Mouse (Mus musculus): Measurements from ENCODE around the gene Ndufaf1. TPM values are rescaled to one million over a fixed set of nuclear protein-coding genes. Genes with fewer than 3 reads are reported as not detected.
"Not testable (repeated sequence)": the region's sequence is repeated elsewhere in the genome, so short reads cannot be mapped to it uniquely, and the experiment has no call there.

The Ndufaf1 gene
- total RNA-seq, 1 experiment from 2014 or later = 20.1 TPM

- ATAC-seq (ENCODE audit: extremely low read depth, insufficient number of reproducible peaks, low FRiP score, poor library complexity, severe bottlenecking) = no peak
Measured at GRCm38 (mm10) chr2:119621302-119621701, 41.3 kb downstream of the Ndufaf1 start.

GRCm38 (mm10) chr2:119619002-119619401 is 43.6 kb downstream of the Ndufaf1 start:
- ATAC-seq (ENCODE audit: extremely low read depth, insufficient number of reproducible peaks, low FRiP score, poor library complexity, severe bottlenecking) = not testable (repeated sequence)

GRCm38 (mm10) chr2:119618199-119618982 is 44.2 kb downstream of the Ndufaf1 start, which contains the start of the genes Nusap1 and Oip5:
Gene Nusap1 (plus strand): TSS chr2:119618298.
Gene Oip5 (minus strand): TSS chr2:119618469.
- peak; percentile 100 for ATAC-seq (ENCODE audit: extremely low read depth, insufficient number of reproducible peaks, low FRiP score, poor library complexity, severe bottlenecking)

- ATAC-seq (ENCODE audit: extremely low read depth, insufficient number of reproducible peaks, low FRiP score, poor library complexity, severe bottlenecking) = no peak
Measured at GRCm38 (mm10) chr2:119617841-119618198, 44.8 kb downstream of the Ndufaf1 start.

- no peak for ATAC-seq (ENCODE audit: extremely low read depth, insufficient number of reproducible peaks, low FRiP score, poor library complexity, severe bottlenecking)
Measured at GRCm38 (mm10) chr2:119607023-119607422, 55.6 kb downstream of the Ndufaf1 start.

Other genes with a start within 250 kb of the Ndufaf1 start
- 30.2 and 33.1 TPM in 2 replicates for gene Ino80, start 185.1 kb downstream of the Ndufaf1 start, total RNA-seq (2017)
- 0.12 TPM in 2 replicates for gene Exd1, start 115.2 kb downstream of the Ndufaf1 start, total RNA-seq (2017)
- gene Chp1, start 115.1 kb downstream of the Ndufaf1 start, total RNA-seq (2017) = 143 and 172 TPM in 2 replicates
- gene Nusap1, start 44.5 kb downstream of the Ndufaf1 start, total RNA-seq (2017) = 2.8 TPM in 2 replicates
- 1.2 and 1.8 TPM in 2 replicates for gene Oip5, start 44.4 kb downstream of the Ndufaf1 start, total RNA-seq (2017)
- 34.7 and 36.4 TPM in 2 replicates for gene Rtf1, start 12.2 kb upstream of the Ndufaf1 start, total RNA-seq (2017)
- gene Itpka, start 79.5 kb upstream of the Ndufaf1 start, total RNA-seq (2017) = 0.37 and 0.70 TPM in 2 replicates
- 2.3 and 2.4 TPM in 2 replicates for gene Ltk, start 97.6 kb upstream of the Ndufaf1 start, total RNA-seq (2017)
- gene Rpap1, start 124.7 kb upstream of the Ndufaf1 start, total RNA-seq (2017) = 10.5 and 11.9 TPM in 2 replicates
- 0.12 TPM in 1 of 2 replicates, not detected in the other for gene Tyro3, start 134.9 kb upstream of the Ndufaf1 start, total RNA-seq (2017)
- 106 and 110 TPM in 2 replicates for gene Mga, start 234.4 kb upstream of the Ndufaf1 start, total RNA-seq (2017)

Data from neutrophil, adult 5-6 weeks (primary cell).